Mouse (Mus musculus): ENCODE results near the gene Fignl2. TPM values are rescaled to one million over a fixed set of nuclear protein-coding genes. Genes with fewer than 3 reads are reported as not detected.

Fignl2 gene
- polyA plus RNA-seq, 1 experiment from 2014 or later = 0.17 TPM

- Histone ChIP-seq H3K9ac (peak overlapping the region; percentile 77), H3K36me3 (peaks cover 4% of the 10 kb centered on the region; the same call in 1 of the 2 replicates), H3K4me2 (peak overlapping the region; percentile 98), H3K4me1 (replicated peaks) (peaks cover 22% of the 10 kb centered on the region), H3K9me3 (no peaks in the 10 kb centered on the region), H3K27ac (replicated peaks) (no peak overlapping the region), H3K4me3 (peak overlapping the region; percentile 46), H3K27me3 (peaks cover 91% of the 10 kb centered on the region)
- under 1% methylated on average over 43 of the region's 43 CpGs for WGBS
- ATAC-seq (ENCODE audit: low read depth) = no peak
Measured at GRCm38 (mm10) chr15:101046039-101046526, 32.3 kb downstream of the Fignl2 start.

- Histone ChIP-seq H3K9me3 (no peaks in the 10 kb centered on the region), H3K27ac (replicated peaks) (no peak overlapping the region), H3K4me2 (no peak overlapping the region), H3K4me1 (replicated peaks) (peaks cover 22% of the 10 kb centered on the region), H3K27me3 (peaks cover 93% of the 10 kb centered on the region), H3K9ac (no peak overlapping the region), H3K4me3 (no peak overlapping the region), H3K36me3 (peaks cover 20% of the 10 kb centered on the region)
- WGBS = 41% methylated on average over 6 of the region's 6 CpGs
- no peak for ATAC-seq (ENCODE audit: low read depth)
Measured at GRCm38 (mm10) chr15:101044531-101044930, 33.8 kb downstream of the Fignl2 start.

- H3K36me3 ChIP-seq = peaks cover 25% of the 10 kb centered on the region
- ATAC-seq (ENCODE audit: low read depth) = no peak
- H3K9me3 ChIP-seq = no peaks in the 10 kb centered on the region
- no peak overlapping the region for H3K4me3 ChIP-seq
- H3K27me3 ChIP-seq = peaks cover 88% of the 10 kb centered on the region
- H3K4me1 ChIP-seq (replicated peaks) = peaks cover 22% of the 10 kb centered on the region
- 26% methylated on average over 6 of the region's 6 CpGs for WGBS
- no peak overlapping the region for H3K4me2 ChIP-seq
- no peak overlapping the region for H3K27ac ChIP-seq (replicated peaks)
- H3K9ac ChIP-seq = no peak overlapping the region
Measured at GRCm38 (mm10) chr15:101042613-101043012, 35.8 kb downstream of the Fignl2 start.

GRCm38 (mm10) chr15:101041966-101042365, 36.4 kb downstream of the Fignl2 start:
- ATAC-seq (ENCODE audit: low read depth) = no peak
- Histone ChIP-seq H3K4me2 (no peak overlapping the region), H3K27ac (replicated peaks) (no peak overlapping the region), H3K36me3 (peaks cover 29% of the 10 kb centered on the region), H3K4me3 (no peak overlapping the region), H3K9me3 (no peaks in the 10 kb centered on the region), H3K4me1 (replicated peaks) (peaks cover 16% of the 10 kb centered on the region), H3K9ac (no peak overlapping the region), H3K27me3 (peaks cover 82% of the 10 kb centered on the region)
- WGBS = 72% methylated on average over 6 of the region's 6 CpGs

GRCm38 (mm10) chr15:101039651-101040050, 38.7 kb downstream of the Fignl2 start:
- peaks cover 59% of the 10 kb centered on the region for H3K27me3 ChIP-seq
- H3K9me3 ChIP-seq = no peaks in the 10 kb centered on the region
- peaks cover 49% of the 10 kb centered on the region for H3K36me3 ChIP-seq
- ATAC-seq (ENCODE audit: low read depth) = no peak
- H3K27ac ChIP-seq (replicated peaks) = no peak overlapping the region
- H3K4me3 ChIP-seq = no peak overlapping the region
- H3K9ac ChIP-seq = no peak overlapping the region
- H3K4me2 ChIP-seq = no peak overlapping the region
- peaks cover 3% of the 10 kb centered on the region; the same call in 1 of the 2 replicates for H3K4me1 ChIP-seq (replicated peaks)
- WGBS = 53% methylated on average over 17 of the region's 17 CpGs

GRCm38 (mm10) chr15:101028960-101029359, 49.4 kb downstream of the Fignl2 start:
- Histone ChIP-seq H3K9ac (no peak overlapping the region), H3K27ac (replicated peaks) (no peak overlapping the region; the same call in 1 of the 2 replicates), H3K4me2 (no peak overlapping the region), H3K36me3 (peaks cover 42% of the 10 kb centered on the region), H3K27me3 (no peaks in the 10 kb centered on the region), H3K4me1 (replicated peaks) (no peaks in the 10 kb centered on the region), H3K9me3 (no peaks in the 10 kb centered on the region), H3K4me3 (no peak overlapping the region)
- ATAC-seq (ENCODE audit: low read depth) = no peak
- WGBS = 65% methylated on average over 2 of the region's 2 CpGs

- H3K4me3 ChIP-seq = no peak overlapping the region
- 0 out of 2 replicates have a peak, but pooled peaks cover 4% of the 10 kb centered on the region for H3K27me3 ChIP-seq
- WGBS = 85% methylated on average over 6 of the region's 6 CpGs
- ATAC-seq (ENCODE audit: low read depth) = no peak
- H3K27ac ChIP-seq (replicated peaks) = no peak overlapping the region
- H3K36me3 ChIP-seq = peaks cover 63% of the 10 kb centered on the region
- no peak overlapping the region for H3K9ac ChIP-seq
- H3K4me1 ChIP-seq (replicated peaks) = peaks cover 9% of the 10 kb centered on the region
- H3K9me3 ChIP-seq = no peaks in the 10 kb centered on the region
- no peak overlapping the region for H3K4me2 ChIP-seq
Measured at GRCm38 (mm10) chr15:101011352-101011751, 67.0 kb downstream of the Fignl2 start.

- H3K36me3 ChIP-seq = peaks cover 46% of the 10 kb centered on the region
- WGBS = 86% methylated on average over 14 of the region's 14 CpGs
- H3K4me2 ChIP-seq = no peak overlapping the region
- H3K4me3 ChIP-seq = no peak overlapping the region
- H3K4me1 ChIP-seq (replicated peaks) = peaks cover 10% of the 10 kb centered on the region
- H3K9ac ChIP-seq = no peak overlapping the region
- no peaks in the 10 kb centered on the region for H3K9me3 ChIP-seq
- ATAC-seq (ENCODE audit: low read depth) = no peak
- 0 out of 2 replicates have a peak, but pooled peaks cover 6% of the 10 kb centered on the region for H3K27me3 ChIP-seq
- H3K27ac ChIP-seq (replicated peaks) = no peak overlapping the region
Measured at GRCm38 (mm10) chr15:101008386-101009010, 69.9 kb downstream of the Fignl2 start.

- Histone ChIP-seq H3K27ac (replicated peaks) (no peak overlapping the region), H3K9ac (peak overlapping the region; percentile 38; the same call in 1 of the 2 replicates), H3K27me3 (0 out of 2 replicates have a peak, but pooled peaks cover 6% of the 10 kb centered on the region), H3K4me2 (peak overlapping the region; percentile 55; the same call in 1 of the 2 replicates), H3K36me3 (peaks cover 42% of the 10 kb centered on the region), H3K4me3 (no peak overlapping the region), H3K9me3 (no peaks in the 10 kb centered on the region), H3K4me1 (replicated peaks) (peaks cover 10% of the 10 kb centered on the region)
- ATAC-seq (ENCODE audit: low read depth) = no peak
- 76% methylated on average over 7 of the region's 7 CpGs for WGBS
Measured at GRCm38 (mm10) chr15:101007236-101007635, 71.1 kb downstream of the Fignl2 start.

- peak overlapping the region; percentile 38; the same call in 1 of the 2 replicates for H3K9ac ChIP-seq
- 12% methylated on average over 14 of the region's 15 CpGs for WGBS
Measured at GRCm38 (mm10) chr15:101006251-101007040, 71.9 kb downstream of the Fignl2 start.

GRCm38 (mm10) chr15:101005717-101006116, 72.7 kb downstream of the Fignl2 start:
- H3K4me2 ChIP-seq = no peak overlapping the region
- no peak overlapping the region for H3K4me3 ChIP-seq
- peaks cover 10% of the 10 kb centered on the region for H3K4me1 ChIP-seq (replicated peaks)
- ATAC-seq (ENCODE audit: low read depth) = no peak
- H3K9ac ChIP-seq = no peak overlapping the region
- WGBS = 79% methylated on average over 8 of the region's 8 CpGs
- no peaks in the 10 kb centered on the region for H3K9me3 ChIP-seq
- 0 out of 2 replicates have a peak, but pooled peaks cover 6% of the 10 kb centered on the region for H3K27me3 ChIP-seq
- no peak overlapping the region for H3K27ac ChIP-seq (replicated peaks)
- H3K36me3 ChIP-seq = peaks cover 34% of the 10 kb centered on the region

More at GRCm38 (mm10) chr15:101006251-101007040, 71.9 kb downstream of the Fignl2 start:
- Histone ChIP-seq H3K4me3 (peak overlapping the region; percentile 33), H3K36me3 (peaks cover 41% of the 10 kb centered on the region), H3K4me2 (peak overlapping the region; percentile 55), H3K9me3 (no peaks in the 10 kb centered on the region), H3K27me3 (0 out of 2 replicates have a peak, but pooled peaks cover 6% of the 10 kb centered on the region), H3K4me1 (replicated peaks) (peaks cover 10% of the 10 kb centered on the region), H3K27ac (replicated peaks) (no peak overlapping the region)
- peak; percentile 75; the same call in 1 of the 2 replicates for ATAC-seq (ENCODE audit: low read depth)

GRCm38 (mm10) chr15:101004538-101004937, 73.8 kb downstream of the Fignl2 start:
- H3K27ac ChIP-seq (replicated peaks) = no peak overlapping the region
- no peak for ATAC-seq (ENCODE audit: low read depth)
- H3K4me1 ChIP-seq (replicated peaks) = peaks cover 10% of the 10 kb centered on the region
- no peak overlapping the region for H3K4me3 ChIP-seq
- H3K9ac ChIP-seq = no peak overlapping the region
- WGBS = 75% methylated on average over 3 of the region's 3 CpGs
- H3K27me3 ChIP-seq = 0 out of 2 replicates have a peak, but pooled peaks cover 6% of the 10 kb centered on the region
- no peaks in the 10 kb centered on the region for H3K9me3 ChIP-seq
- peaks cover 27% of the 10 kb centered on the region for H3K36me3 ChIP-seq
- H3K4me2 ChIP-seq = no peak overlapping the region

Measured in neural tube, embryonic 13.5 days (tissue).